Comparison of ENCODE assay signal across 10 mouse cellular contexts in genomic region chr3:95959082-95959481, GRCm38 (mm10). TPM values are rescaled to one million over a fixed set of nuclear protein-coding genes. Genes with fewer than 3 reads are reported as not detected.
DNase-seq lines count a peak whose midpoint lies in the region; ATAC-seq lines count a peak whose summit lies in the region.
"Had no signal": no experiment of that assay in that cellular context is flagged by ENCODE, and none has a peak within 500 bp of the region (broad histone marks: within the 10 kb centered on the region; RNA-seq: fewer than 3 reads in every experiment).

No protein-coding gene starts in this region.

- peak; percentile 42 for DNase-seq in adrenal gland, postnatal 14 days
- DNase-seq in adrenal gland, postnatal 4 days (ENCODE audit: low spot score in 2 of 2), result no peak
- DNase-seq in kidney, postnatal 14 days, result peak; percentile 34
- DNase-seq in T-cell, adult 2 months (ENCODE audit: low spot score), result peak; percentile 25
- peak; percentile 30 to 50 for DNase-seq in natural killer cell, adult 2 months (ENCODE audit: low spot score in 2 of 2)
- DNase-seq in left cerebral cortex, adult 11 months (ENCODE audit: low spot score), result no peak
- no peak for DNase-seq in layer of hippocampus, postnatal 14 days (ENCODE audit: low spot score in 2 of 2)

- WGBS in kidney, embryonic 15.5 days, result 88% methylated on average over 5 of the region's 5 CpGs

- no peak overlapping the region for H3K4me2 ChIP-seq in kidney, embryonic 15.5 days

- no peak overlapping the region for H3K27ac ChIP-seq in kidney, embryonic 15.5 days
- H3K27ac ChIP-seq: macrophage had no signal

- no peaks in the 10 kb centered on the region for H3K9me3 ChIP-seq in kidney, embryonic 15.5 days (replicated peaks)

- H3K9ac ChIP-seq in kidney, embryonic 15.5 days, result no peak overlapping the region

- no peaks in the 10 kb centered on the region for H3K36me3 ChIP-seq in kidney, embryonic 15.5 days

- no peaks in the 10 kb centered on the region for H3K27me3 ChIP-seq in kidney, embryonic 15.5 days

- ATAC-seq in kidney, embryonic 15.5 days (replicated peaks; ENCODE audit: low FRiP score), result no peak
- ATAC-seq: inflammation-experienced regulatory T-cells, adult 6 months had no signal

- H3K4me3 ChIP-seq in kidney, embryonic 15.5 days (replicated peaks), result no peak overlapping the region

- 0 out of 2 replicates have a peak, but pooled peaks cover 3% of the 10 kb centered on the region for H3K4me1 ChIP-seq in kidney, embryonic 15.5 days

RNA-seq across cellular contexts. Expression of gene Anp32e, which starts 30.0 kb away (rescaled TPM):
- 94.6 and 102 TPM in 2 replicates for total RNA-seq in adrenal gland, postnatal 14 days (2021)
- 100 to 1,000 TPM; 145 to 146 TPM for total RNA-seq in adrenal gland, postnatal 4 days (2021)
- polyA plus RNA-seq in kidney, embryonic 15.5 days (2015; fragmentation: Nextera tagmentation; extraction: Ambion mirVana), result 247 and 264 TPM in 2 replicates
- total RNA-seq in layer of hippocampus, postnatal 14 days (2021), result 100 to 1,000 TPM; 101 TPM

RNA-seq across cellular contexts. Expression of gene Plekho1, which starts 36.7 kb away (rescaled TPM):
- 29.4 and 47.2 TPM in 2 replicates for total RNA-seq in adrenal gland, postnatal 14 days (2021)
- total RNA-seq in adrenal gland, postnatal 4 days (2021), result 10 to 100 TPM; 38.5 to 41.6 TPM
- polyA plus RNA-seq in kidney, embryonic 15.5 days (2015; fragmentation: Nextera tagmentation; extraction: Ambion mirVana), result 43.5 and 44.2 TPM in 2 replicates
- 10 to 100 TPM; 43.7 to 44.5 TPM for total RNA-seq in layer of hippocampus, postnatal 14 days (2021)

RNA-seq across cellular contexts. Expression of gene Car14, which starts 54.6 kb away (rescaled TPM):
- 20.1 and 20.3 TPM in 2 replicates for total RNA-seq in adrenal gland, postnatal 14 days (2021)
- total RNA-seq in adrenal gland, postnatal 4 days (2021), result 1 to 10 TPM; 2.3 to 2.5 TPM
- polyA plus RNA-seq in kidney, embryonic 15.5 days (2015; fragmentation: Nextera tagmentation; extraction: Ambion mirVana), result 17.3 and 22.5 TPM in 2 replicates
- total RNA-seq in layer of hippocampus, postnatal 14 days (2021), result 10 to 100 TPM in 1 of 2 experiments, 1 to 10 TPM in 1; 6.8 to 11.9 TPM
- polyA plus RNA-seq: inflammation-experienced regulatory T-cells, adult 6 months; macrophage had no signal

Comparison
In these comparisons a context has a peak if more than half of its experiments do, and no peak if none do; other contexts are left out.
1. DNase-seq: peak in adrenal gland, postnatal 14 days (single experiment), kidney, postnatal 14 days (single experiment), T-cell, adult 2 months (single experiment) and natural killer cell, adult 2 months (2 of 2); none in adrenal gland, postnatal 4 days (0 of 2), left cerebral cortex, adult 11 months (single experiment) and layer of hippocampus, postnatal 14 days (0 of 2).